Comparison of ENCODE assay signal across 18 mouse cellular contexts in genomic region chr2:35338036-35338435, GRCm38 (mm10). TPM values are rescaled to one million over a fixed set of nuclear protein-coding genes. Genes with fewer than 3 reads are reported as not detected.
A peak's percentile ranks its signal among the peaks of the same experiment; 100 is the strongest.
DNase-seq lines count a peak whose midpoint lies in the region; ATAC-seq and TF ChIP-seq lines count a peak whose summit lies in the region.
"Had no signal": no experiment of that assay in that cellular context is flagged by ENCODE, and none has a peak within 500 bp of the region (broad histone marks: within the 10 kb centered on the region; RNA-seq: fewer than 3 reads in every experiment).

No protein-coding gene starts in this region.

- H3K9ac ChIP-seq in heart, postnatal 0 days (replicated peaks; ENCODE audit: low read depth, low read length), result no peak overlapping the region
- no peak overlapping the region for H3K9ac ChIP-seq in heart, embryonic 11.5 days (ENCODE audit: low read depth, low read length)
- no peak overlapping the region for H3K9ac ChIP-seq in liver, postnatal 0 days (replicated peaks)

- H3K4me2 ChIP-seq in heart, postnatal 0 days (ENCODE audit: low read depth, low read length), result no peak overlapping the region
- no peak overlapping the region for H3K4me2 ChIP-seq in heart, embryonic 11.5 days
- H3K4me2 ChIP-seq in liver, postnatal 0 days (ENCODE audit: low read depth, low read length), result no peak overlapping the region

- peaks cover 14% of the 10 kb centered on the region for H3K4me1 ChIP-seq in heart, postnatal 0 days (ENCODE audit: control insufficient read depth, insufficient read depth)
- peaks cover 12% of the 10 kb centered on the region; the same call in 1 of the 2 replicates for H3K4me1 ChIP-seq in heart, embryonic 11.5 days (ENCODE audit: control insufficient read depth, insufficient read depth, low read length)
- H3K4me1 ChIP-seq in spleen, adult 2 months (ENCODE audit: control insufficient read depth, insufficient read depth, insufficient read length), result peaks cover 5% of the 10 kb centered on the region; the same call in 1 of the 2 replicates
- peaks cover 23% of the 10 kb centered on the region for H3K4me1 ChIP-seq in liver, postnatal 0 days (ENCODE audit: insufficient read depth)
- H3K4me1 ChIP-seq in cerebellum, adult 2 months (ENCODE audit: control insufficient read depth, insufficient read depth, low read length), result no peaks in the 10 kb centered on the region

- H3K9me3 ChIP-seq in heart, postnatal 0 days (replicated peaks; ENCODE audit: control insufficient read depth, low read length), result no peaks in the 10 kb centered on the region
- H3K9me3 ChIP-seq in heart, embryonic 11.5 days (replicated peaks; ENCODE audit: control insufficient read depth, low read length), result no peaks in the 10 kb centered on the region
- H3K9me3 ChIP-seq in liver, postnatal 0 days (ENCODE audit: low read length), result no peaks in the 10 kb centered on the region
- H3K9me3 ChIP-seq: forebrain, embryonic 15.5 days had no signal

- H3K36me3 ChIP-seq in heart, postnatal 0 days (replicated peaks; ENCODE audit: control insufficient read depth, insufficient read depth, low read length), result no peaks in the 10 kb centered on the region
- H3K36me3 ChIP-seq in heart, embryonic 11.5 days (ENCODE audit: control insufficient read depth, insufficient read depth, low read length), result no peaks in the 10 kb centered on the region
- no peaks in the 10 kb centered on the region for H3K36me3 ChIP-seq in spleen, adult 2 months (ENCODE audit: control insufficient read depth, insufficient read depth, low read length)
- no peaks in the 10 kb centered on the region for H3K36me3 ChIP-seq in liver, postnatal 0 days (replicated peaks; ENCODE audit: insufficient read depth, low read length)
- H3K36me3 ChIP-seq: forebrain, embryonic 15.5 days had no signal

- no peak for ATAC-seq in heart, postnatal 0 days (ENCODE audit: insufficient read depth, low read depth)
- no peak for ATAC-seq in heart, embryonic 11.5 days (replicated peaks; ENCODE audit: insufficient number of reproducible peaks, low FRiP score, low TSS enrichment)
- no peak for ATAC-seq in liver, postnatal 0 days

- TF ChIP-seq POLR2A in spleen, adult 2 months (IDR thresholded peaks at IDR 0.05; ENCODE audit: low read depth, low read length), result no peak
- TF ChIP-seq POLR2A in cerebellum, adult 2 months (IDR thresholded peaks at IDR 0.05; ENCODE audit: borderline replicate concordance, insufficient read depth, low read length), result no peak

- no peak overlapping the region for H3K4me3 ChIP-seq in heart, postnatal 0 days (ENCODE audit: low read depth, low read length)
- H3K4me3 ChIP-seq in heart, embryonic 11.5 days (ENCODE audit: low read depth, low read length), result no peak overlapping the region
- H3K4me3 ChIP-seq in spleen, adult 2 months (ENCODE audit: extremely low read depth, insufficient read depth, insufficient read length), result no peak overlapping the region
- H3K4me3 ChIP-seq in liver, postnatal 0 days (ENCODE audit: low read depth, low read length), result no peak overlapping the region
- no peak overlapping the region for H3K4me3 ChIP-seq in cerebellum, adult 2 months (replicated peaks; ENCODE audit: insufficient read depth, low read depth, low read length)

- TF ChIP-seq CTCF in heart, postnatal 0 days (IDR thresholded peaks at IDR 0.05; ENCODE audit: low read depth), result no peak
- TF ChIP-seq CTCF in spleen, adult 2 months (IDR thresholded peaks at IDR 0.05; ENCODE audit: extremely low read depth, insufficient read depth, insufficient read length, insufficient replicate concordance), result no peak
- no peak for TF ChIP-seq CTCF in liver, postnatal 0 days (IDR thresholded peaks at IDR 0.05; ENCODE audit: low read depth)
- TF ChIP-seq CTCF in cerebellum, adult 2 months (IDR thresholded peaks at IDR 0.05; ENCODE audit: borderline replicate concordance, insufficient read depth, low read depth, low read length), result no peak

- no peaks in the 10 kb centered on the region for H3K27me3 ChIP-seq in heart, postnatal 0 days (ENCODE audit: control insufficient read depth, insufficient read depth, low read length)
- H3K27me3 ChIP-seq in heart, embryonic 11.5 days (ENCODE audit: control insufficient read depth, insufficient read depth, low read length), result no peaks in the 10 kb centered on the region
- no peaks in the 10 kb centered on the region for H3K27me3 ChIP-seq in spleen, adult 2 months (ENCODE audit: control insufficient read depth, insufficient read depth, low read length)
- H3K27me3 ChIP-seq in liver, postnatal 0 days (ENCODE audit: insufficient read depth, low read length), result no peaks in the 10 kb centered on the region
- no peaks in the 10 kb centered on the region for H3K27me3 ChIP-seq in cerebellum, adult 2 months (ENCODE audit: control insufficient read depth, insufficient read depth, low read length)
- H3K27me3 ChIP-seq: forebrain, embryonic 15.5 days had no signal

- WGBS in heart, postnatal 0 days, result 61% methylated on average over 1 of the region's 1 CpGs
- 46% methylated on average over 1 of the region's 1 CpGs for WGBS in heart, embryonic 11.5 days (ENCODE audit: insufficient replicate concordance)
- 55% methylated on average over 1 of the region's 1 CpGs for WGBS in spleen, adult 2 months
- 67% methylated on average over 1 of the region's 1 CpGs for WGBS in liver, postnatal 0 days (ENCODE audit: insufficient replicate concordance)
- 89% methylated on average over 1 of the region's 1 CpGs for WGBS in cerebellum, adult 2 months

- TF ChIP-seq EP300 in heart, postnatal 0 days (IDR thresholded peaks at IDR 0.05; ENCODE audit: low read depth), result no peak
- TF ChIP-seq EP300 in liver, postnatal 0 days (IDR thresholded peaks at IDR 0.05; ENCODE audit: low read depth), result no peak

- H3K27ac ChIP-seq in heart, postnatal 0 days (ENCODE audit: low read depth), result peak overlapping the region; percentile 46
- no peak overlapping the region for H3K27ac ChIP-seq in heart, embryonic 11.5 days (ENCODE audit: low read depth, low read length)
- peak overlapping the region; percentile 0; the same call in 1 of the 2 replicates for H3K27ac ChIP-seq in spleen, adult 2 months (ENCODE audit: insufficient read depth, low read length)
- peak overlapping the region; percentile 55 for H3K27ac ChIP-seq in liver, postnatal 0 days (ENCODE audit: low read depth)
- H3K27ac ChIP-seq in cerebellum, adult 2 months (ENCODE audit: insufficient read depth, low read length), result no peak overlapping the region
- H3K27ac ChIP-seq: hindbrain, embryonic 14.5 days had no signal

- DNase-seq in heart, postnatal 0 days (ENCODE audit: low spot score), result no peak
- DNase-seq in spleen, adult 2 months (ENCODE audit: low read depth in 1 of 2, low spot score in 2 of 2), result no peak
- DNase-seq in spleen, postnatal 10 days (ENCODE audit: low spot score in 2 of 2), result no peak
- DNase-seq in liver, postnatal 0 days, result no peak
- no peak for DNase-seq in cerebellum, adult 2 months
- DNase-seq in ovary, postnatal 36 days (ENCODE audit: low spot score), result no peak
- DNase-seq: cerebellum, adult 11 months; midbrain, embryonic 14.5 days had no signal

RNA-seq across cellular contexts. Expression of gene Stom, which starts 1.3 kb away (rescaled TPM):
- total RNA-seq in heart, postnatal 0 days (2014; rRNA removed; ENCODE audit: low replicate concordance), result 60.1 and 79.0 TPM in 2 replicates
- polyA plus RNA-seq in heart, postnatal 0 days (2015; fragmentation: Nextera tagmentation; extraction: Ambion mirVana), result 48.4 and 51.3 TPM in 2 replicates
- polyA plus RNA-seq in heart, embryonic 11.5 days (2014; fragmentation: Nextera tagmentation; extraction: Ambion mirVana), result 39.6 and 46.1 TPM in 2 replicates
- polyA plus RNA-seq in spleen, adult 2 months (2012; rRNA removed), result 34.3 and 41.9 TPM in 2 replicates
- polyA plus RNA-seq in liver, postnatal 0 days (2015; fragmentation: Nextera tagmentation; extraction: Ambion mirVana), result 77.1 and 86.3 TPM in 2 replicates
- 14.9 and 17.0 TPM in 2 replicates for polyA plus RNA-seq in cerebellum, adult 2 months (2012; rRNA removed)

RNA-seq across cellular contexts. Expression of gene 4930568D16Rik, which starts 29.5 kb away (rescaled TPM):
- total RNA-seq in heart, postnatal 0 days (2014; rRNA removed; ENCODE audit: low replicate concordance), result not detected in 2 replicates
- polyA plus RNA-seq in heart, postnatal 0 days (2015; fragmentation: Nextera tagmentation; extraction: Ambion mirVana), result not detected in 2 replicates
- not detected in 2 replicates for polyA plus RNA-seq in heart, embryonic 11.5 days (2014; fragmentation: Nextera tagmentation; extraction: Ambion mirVana)
- not detected in 2 replicates for polyA plus RNA-seq in spleen, adult 2 months (2012; rRNA removed)
- polyA plus RNA-seq in liver, postnatal 0 days (2015; fragmentation: Nextera tagmentation; extraction: Ambion mirVana), result not detected in 2 replicates
- polyA plus RNA-seq in cerebellum, adult 2 months (2012; rRNA removed), result not detected in 2 replicates
- total RNA-seq: adrenal gland, postnatal 36 days; gastrocnemius, postnatal 14 days; layer of hippocampus, postnatal 25 days; MEL had no signal
- polyA plus RNA-seq: cortical plate, adult 2 months; forebrain, embryonic 15.5 days; heart, embryonic 14.5 days; hindbrain, embryonic 14.5 days; limb, embryonic 11.5 days; midbrain, embryonic 14.5 days had no signal

RNA-seq across cellular contexts. Expression of gene 4930402F06Rik, which starts 58.9 kb away (rescaled TPM):
- not detected in 2 replicates for total RNA-seq in heart, postnatal 0 days (2014; rRNA removed; ENCODE audit: low replicate concordance)
- polyA plus RNA-seq in heart, postnatal 0 days (2015; fragmentation: Nextera tagmentation; extraction: Ambion mirVana), result not detected in 2 replicates
- not detected in 2 replicates for polyA plus RNA-seq in heart, embryonic 11.5 days (2014; fragmentation: Nextera tagmentation; extraction: Ambion mirVana)
- not detected in 2 replicates for polyA plus RNA-seq in spleen, adult 2 months (2012; rRNA removed)
- not detected in 2 replicates for polyA plus RNA-seq in liver, postnatal 0 days (2015; fragmentation: Nextera tagmentation; extraction: Ambion mirVana)
- polyA plus RNA-seq in cerebellum, adult 2 months (2012; rRNA removed), result not detected in 2 replicates
- total RNA-seq: adrenal gland, postnatal 36 days; gastrocnemius, postnatal 14 days; layer of hippocampus, postnatal 25 days; MEL had no signal
- polyA plus RNA-seq: cortical plate, adult 2 months; forebrain, embryonic 15.5 days; heart, embryonic 14.5 days; hindbrain, embryonic 14.5 days; limb, embryonic 11.5 days; midbrain, embryonic 14.5 days had no signal

Comparison
In these comparisons a context has a peak if more than half of its experiments do, and no peak if none do; other contexts are left out.
1. H3K27ac ChIP-seq: peak in heart, postnatal 0 days (single experiment), spleen, adult 2 months (single experiment) and liver, postnatal 0 days (single experiment); none in heart, embryonic 11.5 days (single experiment) and cerebellum, adult 2 months (single experiment).